Mouse (Mus musculus) neutrophil, adult 5-6 weeks (primary cell): ENCODE results near the gene Traf2. TPM values are rescaled to one million over a fixed set of nuclear protein-coding genes. Genes with fewer than 3 reads are reported as not detected.
"Not testable (repeated sequence)": the region's sequence is repeated elsewhere in the genome, so short reads cannot be mapped to it uniquely, and the experiment has no call there.

ENCODE experiments used
- ATAC-seq: fragments of 151-379, 151-347 bp; 2 replicates; pipeline ENCODE4 v1.8.0; 2017; ENCODE audit warnings: mild to moderate bottlenecking, moderate TSS enrichment; ENCODE audit not compliant: insufficient number of reproducible peaks, poor library complexity, low FRiP score, severe bottlenecking; ENCODE audit errors: extremely low read depth
- total RNA-seq: library from RNA; stranded (forward); fragments of 200-1000 nt; gene quantifications from 2 replicates; pipeline ENCODE4 v1.2.3, GENCODE M21; 2017

Traf2 gene
- total RNA-seq, 1 experiment from 2014 or later = 30.4 TPM

- not testable (repeated sequence) for ATAC-seq
Observed at GRCm38 (mm10) chr2:25553171-25553786, 6.5 kb upstream of the Traf2 start.

DNA sequence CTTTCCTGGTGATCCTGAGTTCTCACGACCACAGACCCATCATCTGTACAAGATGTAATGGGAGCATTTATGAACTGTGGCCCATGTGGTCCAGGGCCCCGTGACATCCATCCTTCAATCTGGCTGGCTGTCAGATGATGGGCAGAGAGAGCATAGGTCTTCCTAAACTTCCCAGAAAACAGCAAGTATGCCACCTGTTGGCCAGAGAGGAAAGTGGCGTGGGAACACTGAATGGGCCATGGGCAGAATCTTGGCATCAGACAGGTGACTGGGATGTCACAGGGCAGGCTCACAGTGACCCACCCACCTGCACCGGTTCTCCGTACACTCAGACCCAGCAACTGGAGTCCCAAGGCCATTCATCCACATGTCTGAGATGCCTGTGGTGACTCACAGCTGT is 4.4 kb upstream of the Traf2 start:
- ATAC-seq = no peak

DNA sequence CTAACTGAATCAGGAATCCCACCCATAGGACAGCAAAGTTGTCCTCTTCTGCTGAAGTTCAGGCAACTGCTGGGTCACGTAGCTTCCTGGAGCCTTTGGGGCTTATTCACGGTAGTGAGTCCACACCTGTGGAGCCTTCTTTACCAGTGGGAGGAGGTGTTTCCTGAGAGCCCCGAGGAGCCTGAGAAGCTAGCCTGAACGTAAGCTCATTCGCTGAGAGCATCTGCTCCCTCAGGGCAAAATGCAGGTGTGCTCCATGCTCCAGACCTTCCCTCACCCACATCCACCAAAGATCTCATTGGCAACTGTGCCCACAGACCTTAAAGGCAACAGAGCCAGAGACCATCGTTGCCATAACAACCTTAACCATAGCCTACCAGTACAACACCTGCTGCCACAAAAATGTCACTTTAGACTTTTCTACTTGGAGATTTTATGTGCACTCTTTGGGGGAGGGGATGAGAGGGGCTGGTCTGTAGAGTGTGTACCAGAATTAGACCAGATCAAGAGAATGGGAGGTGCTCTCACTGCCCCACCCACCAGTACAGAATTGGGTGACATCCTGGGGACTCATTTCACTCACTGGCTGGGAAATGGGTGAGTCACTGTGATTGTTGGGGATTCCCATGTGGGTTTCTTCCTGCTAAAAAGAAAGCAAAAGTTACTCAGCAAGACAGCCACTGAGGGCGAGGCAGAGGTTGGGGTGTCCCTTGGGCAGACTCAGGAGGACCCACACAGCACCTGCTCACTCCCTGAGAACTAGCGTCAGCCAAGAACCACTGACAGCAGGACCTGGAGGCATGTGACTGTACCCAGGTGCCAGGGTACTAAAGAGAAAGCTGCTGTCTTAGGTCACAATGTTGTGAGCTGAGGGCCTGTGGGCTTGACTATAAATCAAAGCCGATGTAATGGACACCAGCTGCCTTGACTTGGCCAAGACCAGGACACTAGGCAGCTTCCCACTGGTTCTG is 2.6 kb upstream of the Traf2 start:
- peak; percentile 5; the same call in 1 of the 2 replicates for ATAC-seq

GRCm38 (mm10) chr2:25545996-25546810 is 537 bp downstream of the Traf2 start:
- ATAC-seq = no peak

DNA sequence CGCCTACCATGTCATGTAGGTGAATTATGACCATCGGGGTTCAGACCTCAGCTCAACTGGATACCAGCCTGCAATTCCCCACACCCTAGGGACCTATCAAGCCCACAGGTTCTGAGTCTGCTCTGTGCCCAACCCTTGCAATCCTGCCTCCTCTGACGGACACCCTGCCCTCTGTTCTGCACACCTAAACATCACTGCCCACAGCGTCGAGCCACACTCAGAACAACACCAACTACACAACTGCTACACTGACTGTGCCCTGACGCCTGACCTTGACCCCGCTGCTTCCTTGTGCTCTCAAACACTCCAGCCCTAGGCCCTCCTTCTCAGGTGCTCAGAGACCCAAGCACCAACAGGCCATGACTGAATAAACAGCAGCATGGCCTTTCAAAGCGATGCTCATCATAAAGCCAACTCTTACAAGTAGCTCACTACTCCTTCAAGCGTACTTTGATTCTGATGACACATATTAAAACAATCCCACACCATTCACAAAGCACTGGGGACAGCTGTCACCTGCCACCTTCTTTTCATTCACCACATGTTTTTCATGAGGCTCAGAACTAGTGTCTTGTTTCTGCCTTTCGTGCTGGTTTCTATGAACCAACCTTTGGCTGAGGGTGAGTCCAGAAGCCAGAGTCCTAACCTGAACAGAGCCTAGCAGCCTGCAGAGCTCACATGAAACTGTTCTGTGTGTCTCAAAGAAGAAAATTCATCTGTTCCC is 4.9 kb downstream of the Traf2 start:
- no peak for ATAC-seq

DNA sequence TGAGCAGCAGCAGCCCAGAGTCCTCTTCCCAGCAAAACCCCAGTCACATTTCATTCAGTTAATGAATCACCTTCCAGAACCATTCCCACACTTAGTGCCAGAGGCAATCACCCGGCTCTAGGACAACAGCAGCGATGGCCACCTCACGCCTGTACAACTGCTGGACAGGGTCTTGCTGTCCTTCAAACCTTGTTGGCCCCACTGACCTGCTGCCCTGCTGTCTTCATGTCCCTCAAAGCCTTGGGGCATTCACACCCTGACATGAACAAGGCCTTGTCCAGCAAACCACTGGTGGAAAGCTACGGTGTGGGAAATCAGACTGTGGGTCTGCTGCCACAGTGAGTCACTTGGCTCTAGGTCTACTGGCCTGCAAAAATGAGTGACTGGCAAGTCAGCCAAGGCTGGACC is 6.2 kb downstream of the Traf2 start:
- ATAC-seq = no peak

DNA sequence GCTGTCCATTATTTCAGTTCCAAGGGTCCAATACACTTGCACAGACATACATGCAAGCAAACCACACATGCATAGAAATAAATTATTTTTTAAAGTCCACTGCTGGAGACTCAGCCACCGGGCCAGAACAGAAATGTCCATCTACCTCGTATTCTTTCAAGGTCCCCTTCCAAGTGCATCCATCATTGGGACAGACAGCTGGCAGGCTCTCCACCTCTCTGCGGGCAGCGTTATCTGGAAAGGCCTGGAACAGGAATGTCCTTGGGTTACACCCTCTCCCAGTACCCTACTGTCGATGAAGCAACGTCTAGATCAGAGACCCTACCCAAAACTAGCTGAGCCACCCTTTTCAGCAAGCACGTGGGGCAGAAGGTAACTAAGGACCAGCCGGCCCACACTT is 10.2 kb downstream of the Traf2 start:
- ATAC-seq = no peak

DNA sequence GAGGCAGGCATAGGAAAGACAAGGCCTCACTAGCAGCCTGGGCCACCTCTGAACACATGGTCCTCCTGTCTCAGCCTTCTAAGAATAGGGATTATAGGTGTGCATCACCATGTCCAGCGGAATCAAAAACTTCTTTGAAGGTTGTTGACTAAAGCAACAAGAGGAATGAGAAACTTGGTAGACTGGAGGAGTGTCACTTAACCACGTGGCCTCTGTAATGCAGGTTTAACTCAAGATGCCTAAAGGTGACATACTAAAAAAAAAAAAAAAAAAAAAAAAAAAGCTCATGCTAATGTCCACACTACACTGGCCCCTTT is 11.9 kb downstream of the Traf2 start:
- no peak for ATAC-seq

- peak; percentile 93 for ATAC-seq
Observed at GRCm38 (mm10) chr2:25534178-25534865, 12.4 kb downstream of the Traf2 start.

DNA sequence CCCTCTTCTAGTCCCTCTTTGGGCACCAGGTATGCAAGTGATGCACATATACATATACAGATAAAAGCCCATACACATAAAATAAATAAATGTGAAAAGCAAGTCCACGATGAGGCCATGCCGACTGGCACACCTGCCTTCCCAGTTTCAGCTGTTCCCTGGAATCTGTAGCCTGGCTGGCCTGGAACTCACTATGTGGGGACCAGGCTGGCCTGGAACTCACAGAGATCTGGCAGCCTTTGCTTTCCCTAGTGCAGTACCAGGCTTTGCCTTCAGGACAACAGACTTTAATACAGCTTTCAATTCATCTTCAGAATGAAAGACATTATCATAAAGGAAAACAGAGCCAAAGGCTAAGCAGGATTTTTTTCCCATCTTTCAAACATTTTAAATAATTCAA is 13.0 kb downstream of the Traf2 start:
- no peak for ATAC-seq

DNA sequence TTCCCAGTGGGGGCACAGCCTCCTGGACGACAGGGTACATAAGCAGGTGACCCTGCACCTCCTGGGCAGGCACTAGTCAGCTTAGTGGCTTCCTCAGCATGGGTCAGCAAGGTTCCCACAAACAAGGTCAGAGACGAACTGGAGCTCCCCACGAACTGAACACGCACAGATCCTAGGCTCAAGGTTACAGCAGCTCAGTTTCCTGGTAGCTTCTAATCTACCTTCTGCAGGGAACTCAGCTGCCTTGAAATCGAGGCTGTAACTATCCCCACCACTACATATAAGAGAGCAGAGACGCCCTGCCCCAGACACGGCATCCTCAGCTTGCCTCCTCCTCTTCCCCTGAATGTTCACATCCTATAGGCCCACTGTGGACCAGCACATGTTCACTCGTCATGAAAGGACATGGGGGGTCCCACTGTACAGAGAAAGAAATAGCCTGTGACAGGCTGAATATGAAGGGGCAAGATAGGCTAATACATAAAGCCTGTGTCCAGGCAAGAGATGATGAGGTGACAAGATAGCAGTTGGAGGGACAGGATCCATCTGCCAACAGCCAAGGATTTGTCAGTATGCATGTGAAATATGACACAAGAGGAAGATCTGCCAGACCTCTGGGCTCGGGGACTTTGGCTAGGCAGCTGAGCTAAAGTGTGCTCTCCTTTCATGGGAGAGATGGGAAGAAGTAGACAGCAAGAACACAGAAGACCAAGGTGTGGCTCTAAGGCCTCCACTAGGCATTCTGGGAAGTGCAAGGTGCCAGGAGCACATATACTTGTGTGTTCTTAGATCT is 20.0 kb downstream of the Traf2 start:
- ATAC-seq = no peak

- 0 out of 2 replicates have a peak, but pooled peaks have one; percentile 27 for ATAC-seq
Observed at GRCm38 (mm10) chr2:25509912-25510311, 36.8 kb downstream of the Traf2 start.

GRCm38 (mm10) chr2:25506964-25507363 is 39.8 kb downstream of the Traf2 start:
- ATAC-seq = no peak

DNA sequence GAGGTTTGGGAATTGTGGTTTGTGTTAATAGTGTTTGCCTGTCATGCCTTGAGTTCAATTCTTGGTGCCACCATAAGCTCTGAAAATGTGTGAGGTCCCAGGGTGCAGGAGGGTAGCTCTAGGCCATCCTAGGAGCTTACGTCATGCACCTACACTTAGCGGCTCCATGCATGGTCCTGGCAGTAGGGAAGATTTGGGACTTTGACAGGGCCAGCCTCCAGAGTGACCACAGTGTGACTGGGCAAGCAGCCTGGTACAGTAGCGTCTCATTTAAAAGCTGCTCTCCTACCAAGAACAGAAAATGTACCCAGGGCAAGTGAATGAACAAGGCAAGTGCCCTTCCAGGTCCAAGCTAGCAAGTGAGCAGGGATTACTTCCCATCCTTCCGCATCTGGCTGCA is 40.9 kb downstream of the Traf2 start:
- ATAC-seq = no peak

DNA sequence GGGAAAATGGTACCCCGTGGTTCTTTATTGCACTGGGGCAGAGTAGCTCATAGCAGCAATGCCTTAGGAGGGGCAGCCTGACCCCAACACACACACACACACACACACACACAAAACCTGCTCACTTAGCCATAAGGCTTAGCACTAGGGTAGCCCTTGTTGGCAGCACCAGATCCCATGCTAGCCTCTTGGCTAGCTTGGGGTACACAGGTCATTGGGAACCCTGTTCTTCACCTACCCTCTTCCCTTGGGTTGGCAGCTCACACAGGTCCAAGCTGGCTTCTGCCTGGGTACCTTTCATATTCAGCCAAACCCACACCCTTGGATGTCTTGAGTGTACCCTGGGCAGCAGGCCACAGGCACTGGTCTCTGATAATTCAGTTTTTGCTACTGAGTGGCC is 41.7 kb downstream of the Traf2 start:
- ATAC-seq = no peak

DNA sequence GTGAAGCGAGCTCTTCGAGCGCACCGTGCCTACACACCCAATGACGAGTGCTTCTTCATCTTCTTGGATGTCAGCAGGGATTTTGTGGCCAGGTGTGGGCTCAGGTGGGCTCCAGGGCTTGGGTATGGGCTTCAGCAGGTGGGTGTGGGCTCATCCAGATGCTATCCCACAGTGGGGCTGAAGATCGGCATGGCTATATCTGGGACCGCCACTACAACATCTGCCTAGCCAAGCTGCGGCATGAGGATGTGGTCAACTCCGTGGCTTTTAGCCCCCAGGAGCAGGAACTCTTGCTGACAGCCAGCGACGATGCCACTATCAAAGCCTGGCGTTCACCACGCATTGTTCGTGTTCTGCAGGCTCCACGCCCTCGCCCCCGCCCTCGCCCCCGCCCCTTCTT is 42.2 kb downstream of the Traf2 start:
- no peak for ATAC-seq

GRCm38 (mm10) chr2:25502726-25503125 is 44.0 kb downstream of the Traf2 start:
- ATAC-seq = no peak
